In genomic region chr4:150799550-150800398, GRCm38 (mm10) we compare ENCODE assay signal across 8 mouse cellular contexts. TPM values are rescaled to one million over a fixed set of nuclear protein-coding genes. Genes with fewer than 3 reads are reported as not detected.
A peak's percentile ranks its signal among the peaks of the same experiment; 100 is the strongest.
DNase-seq lines count a peak whose midpoint lies in the region; ATAC-seq and TF ChIP-seq lines count a peak whose summit lies in the region.

No protein-coding gene starts in this region.

- TF ChIP-seq EP300 in liver, postnatal 0 days (IDR thresholded peaks at IDR 0.05; ENCODE audit: low read depth): peak; percentile 48; the same call in 1 of the 2 replicates

- 6% methylated on average over 22 of the region's 22 CpGs for WGBS in liver, adult 2 months
- WGBS in liver, postnatal 0 days (ENCODE audit: insufficient replicate concordance): 18% methylated on average over 22 of the region's 22 CpGs
- WGBS in midbrain, embryonic 16.5 days: 79% methylated on average over 22 of the region's 22 CpGs

- DNase-seq in liver, adult 2 months (ENCODE audit: extremely low read depth, low read depth, low spot score): peak; percentile 93
- no peak for DNase-seq in liver
- DNase-seq in brain, adult 2 months (ENCODE audit: low read depth, low spot score): peak; percentile 64
- peak; percentile 43 for DNase-seq in liver, postnatal 0 days
- DNase-seq in yolk sac, embryonic 10.5 days (ENCODE audit: low spot score): peak; percentile 62

- no peaks in the 10 kb centered on the region for H3K27me3 ChIP-seq in liver, adult 2 months (ENCODE audit: control insufficient read depth, insufficient read depth, low read length)
- no peaks in the 10 kb centered on the region for H3K27me3 ChIP-seq in liver, postnatal 0 days (ENCODE audit: insufficient read depth, low read length)
- H3K27me3 ChIP-seq in midbrain, embryonic 16.5 days (ENCODE audit: control insufficient read depth, insufficient read depth, low read depth, low read length): no peaks in the 10 kb centered on the region

- no peaks in the 10 kb centered on the region for H3K9me3 ChIP-seq in liver, postnatal 0 days (ENCODE audit: low read length)
- H3K9me3 ChIP-seq in midbrain, embryonic 16.5 days (replicated peaks; ENCODE audit: control insufficient read depth, low read length, poor library complexity, severe bottlenecking): no peaks in the 10 kb centered on the region

- peak overlapping the region; percentile 80 for H3K27ac ChIP-seq in liver, adult 2 months (replicated peaks; ENCODE audit: insufficient read depth, low read depth, low read length)
- peak overlapping the region; percentile 95 for H3K27ac ChIP-seq in liver, postnatal 0 days (ENCODE audit: low read depth)
- H3K27ac ChIP-seq in midbrain, embryonic 16.5 days (ENCODE audit: low read length): no peak overlapping the region

- no peak for TF ChIP-seq POLR2A in liver, adult 2 months (IDR thresholded peaks at IDR 0.05; ENCODE audit: extremely low read depth, insufficient read depth, low read length)

- H3K4me1 ChIP-seq in liver, adult 2 months (ENCODE audit: control insufficient read depth, insufficient read depth, low read length): peaks cover 30% of the 10 kb centered on the region
- peaks cover 15% of the 10 kb centered on the region for H3K4me1 ChIP-seq in liver, postnatal 0 days (ENCODE audit: insufficient read depth)
- peaks cover 6% of the 10 kb centered on the region for H3K4me1 ChIP-seq in midbrain, embryonic 16.5 days (ENCODE audit: control insufficient read depth, insufficient read depth, low read length)

- ATAC-seq in hematopoietic stem cell, adult 5-6 weeks (replicated peaks in 1 of 2; ENCODE audit: insufficient read depth in 1 of 2, low FRiP score in 2 of 2, low TSS enrichment in 1 of 2, low read depth in 1 of 2, poor library complexity in 2 of 2, severe bottlenecking in 2 of 2): 0 out of 4 replicates have a peak, but pooled peaks have one; percentile 13 to 23
- ATAC-seq in liver, postnatal 0 days: peak; percentile 30
- ATAC-seq in midbrain, embryonic 16.5 days: no peak
- no peak for ATAC-seq in megakaryocyte-erythroid progenitor cell, adult 5-6 weeks (replicated peaks; ENCODE audit: low FRiP score, low TSS enrichment, poor library complexity, severe bottlenecking)

- H3K4me3 ChIP-seq in liver, adult 2 months (ENCODE audit: insufficient read depth, low read depth, low read length): no peak overlapping the region
- no peak overlapping the region for H3K4me3 ChIP-seq in liver, postnatal 0 days (ENCODE audit: low read depth, low read length)
- no peak overlapping the region for H3K4me3 ChIP-seq in midbrain, embryonic 16.5 days (ENCODE audit: low read depth, low read length)

- H3K4me2 ChIP-seq in liver, postnatal 0 days (ENCODE audit: low read depth, low read length): peak overlapping the region; percentile 32
- H3K4me2 ChIP-seq in midbrain, embryonic 16.5 days (ENCODE audit: low read length): no peak overlapping the region

- H3K36me3 ChIP-seq in liver, adult 2 months (ENCODE audit: control insufficient read depth, insufficient read depth, low read length): no peaks in the 10 kb centered on the region
- no peaks in the 10 kb centered on the region for H3K36me3 ChIP-seq in liver, postnatal 0 days (replicated peaks; ENCODE audit: insufficient read depth, low read length)
- no peaks in the 10 kb centered on the region for H3K36me3 ChIP-seq in midbrain, embryonic 16.5 days (ENCODE audit: control insufficient read depth, insufficient read depth, low read length)

- no peaks in the 10 kb centered on the region for H3K79me2 ChIP-seq in liver, adult 2 months (ENCODE audit: control insufficient read depth, insufficient read depth, low read length)

- H3K9ac ChIP-seq in liver, adult 2 months (ENCODE audit: low read depth, low read length): peak overlapping the region; percentile 53
- H3K9ac ChIP-seq in liver, postnatal 0 days (replicated peaks): peak overlapping the region; percentile 44
- H3K9ac ChIP-seq in midbrain, embryonic 16.5 days (ENCODE audit: low read depth, low read length): no peak overlapping the region

- no peak for TF ChIP-seq CTCF in liver, adult 2 months (IDR thresholded peaks at IDR 0.05; ENCODE audit: low read depth, low read length)
- TF ChIP-seq CTCF in liver, postnatal 0 days (IDR thresholded peaks at IDR 0.05; ENCODE audit: low read depth): no peak

RNA-seq across cellular contexts. Expression of gene Errfi1, which starts 53.9 kb away (rescaled TPM):
- 589 and 661 TPM in 2 replicates for total RNA-seq in liver, adult 2 months (2014; rRNA removed)
- polyA plus RNA-seq in liver, adult 2 months (2012; rRNA removed): 259 and 295 TPM in 2 replicates
- total RNA-seq in hematopoietic stem cell, adult 5-6 weeks (2017): 2.1 and 2.5 TPM in 2 replicates
- 141 and 148 TPM in 2 replicates for polyA plus RNA-seq in liver, postnatal 0 days (2015; fragmentation: Nextera tagmentation; extraction: Ambion mirVana)
- 22.1 and 22.7 TPM in 2 replicates for polyA plus RNA-seq in midbrain, embryonic 16.5 days (2015; fragmentation: Nextera tagmentation; extraction: Ambion mirVana)
- total RNA-seq in megakaryocyte-erythroid progenitor cell, adult 5-6 weeks (2014; fragmentation: Nextera tagmentation): 0.42 TPM in 1 of 2 replicates, not detected in the other
- 0.27 and 1.2 TPM in 2 replicates for total RNA-seq in megakaryocyte-erythroid progenitor cell, adult 5-6 weeks (2017)

Comparison
In these comparisons a context has a peak if more than half of its experiments do, and no peak if none do; other contexts are left out.
1. ATAC-seq: peak in hematopoietic stem cell, adult 5-6 weeks (2 of 2) and liver, postnatal 0 days (single experiment); none in midbrain, embryonic 16.5 days (single experiment) and megakaryocyte-erythroid progenitor cell, adult 5-6 weeks (single experiment).
2. RNA of gene Errfi1, which starts 53.9 kb away (total RNA-seq): 589 to 661 TPM in liver, adult 2 months; 2.1 to 2.5 TPM in hematopoietic stem cell, adult 5-6 weeks and 0.27 to 1.2 TPM in megakaryocyte-erythroid progenitor cell, adult 5-6 weeks; every median in the first group is over 100 times any median in the second.